Mouse (Mus musculus) intestine, postnatal 0 days (tissue): ENCODE results near the gene Ppan. TPM values are rescaled to one million over a fixed set of nuclear protein-coding genes. Genes with fewer than 3 reads are reported as not detected.

Source experiments
- ATAC-seq: fragments of 200-750 bp; cut with Nextera tagmentation; 2 replicates; pipeline ENCODE4 v1.8.0; 2017; ENCODE audit warnings: mild to moderate bottlenecking, moderate TSS enrichment, moderate library complexity
- H3K27ac ChIP-seq: fragments of 300-500 bp; sonication (generic); 2 replicates; pipeline ENCODE4 v1.5.1; 2014; ENCODE audit warnings: mild to moderate bottlenecking, low read depth, low read length, moderate library complexity
- H3K27me3 ChIP-seq: fragments of 300-500 bp; sonication (generic); replicated peaks from 2 replicates; pipeline ENCODE4 v1.6.1; 2014; ENCODE audit warnings: low read length, mixed read lengths; ENCODE audit not compliant: control insufficient read depth, insufficient read depth
- H3K36me3 ChIP-seq: fragments of 300-500 bp; sonication (generic); 2 replicates; pipeline ENCODE4 v1.6.1; 2014; ENCODE audit warnings: mild to moderate bottlenecking, moderate library complexity; ENCODE audit not compliant: control insufficient read depth, insufficient read depth
- H3K4me1 ChIP-seq: fragments of 300-500 bp; sonication (generic); replicated peaks from 2 replicates; pipeline ENCODE4 v1.6.1; 2014; ENCODE audit warnings: antibody characterized with exemption, low read length, mixed read lengths; ENCODE audit not compliant: control insufficient read depth, insufficient read depth
- H3K4me2 ChIP-seq: fragments of 300-500 bp; sonication (generic); replicated peaks from 2 replicates; pipeline ENCODE4 v1.6.1; 2014; ENCODE audit warnings: low read depth, mild to moderate bottlenecking, moderate library complexity
- H3K4me3 ChIP-seq: fragments of 300-500 bp; sonication (generic); 2 replicates; pipeline ENCODE4 v1.5.1; 2014; ENCODE audit warnings: low read depth, low read length
- H3K9ac ChIP-seq: fragments of 300-500 bp; sonication (generic); 2 replicates; pipeline ENCODE4 v1.6.1; 2014; ENCODE audit warnings: mild to moderate bottlenecking, low read depth, low read length
- H3K9me3 ChIP-seq: fragments of 300-500 bp; sonication (generic); 2 replicates; pipeline ENCODE4 v1.6.1; 2016; ENCODE audit warnings: mixed run types; ENCODE audit not compliant: control insufficient read depth
- CTCF ChIP-seq: sonication (generic); IDR thresholded peaks from 2 replicates; pipeline ENCODE4 v1.5.1; 2016; ENCODE audit warnings: low read depth, mild to moderate bottlenecking, control low read depth, antibody characterized with exemption, moderate library complexity
- WGBS: fragments of 180-500 bp; shearing (Covaris S2); extraction: QIAGEN DNeasy Blood & Tissue Kit; methylation state at CpG from one replicate; pipeline ENCODE4 v1.1.7; 2014; 5-methylcytosine and 5-hydroxymethylcytosine counted together
- polyA plus RNA-seq: library from polyadenylated mRNA; unstranded; fragments of >200 nt; fragmentation: Nextera tagmentation; extraction: Ambion mirVana; gene quantifications from 2 replicates; pipeline ENCODE4 v1.2.1, GENCODE M21; 2015

The Ppan gene
- polyA plus RNA-seq, 1 experiment from 2014 or later: 18.7 TPM

DNA sequence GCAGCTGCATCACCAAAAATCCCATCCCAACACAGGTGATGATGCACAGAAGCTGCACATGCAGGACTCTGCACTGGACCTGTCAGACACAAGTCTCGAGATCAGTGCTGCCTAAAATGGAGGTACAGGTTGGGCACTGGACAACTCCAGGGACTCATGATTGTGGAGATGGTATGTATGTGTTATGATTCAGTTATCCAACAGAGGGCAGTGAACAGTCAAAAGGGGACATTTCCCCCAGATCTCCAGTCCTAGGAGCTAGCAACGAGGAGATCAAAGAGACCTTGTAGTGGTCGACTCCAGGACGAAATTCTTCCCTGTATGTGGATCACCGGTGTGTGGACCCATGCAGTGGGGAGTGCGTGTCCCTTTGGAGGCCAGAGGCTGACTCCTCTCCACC lies 28.0 kb upstream of the Ppan start:
- H3K27me3 ChIP-seq: no peaks in the 10 kb centered on the region
- H3K9ac ChIP-seq: no peak overlapping the region
- 0 out of 2 replicates have a peak, but pooled peaks have one; percentile 8 for TF ChIP-seq CTCF
- no peak overlapping the region for H3K27ac ChIP-seq
- H3K9me3 ChIP-seq: no peaks in the 10 kb centered on the region
- no peak for ATAC-seq
- no peak overlapping the region for H3K4me3 ChIP-seq
- no peaks in the 10 kb centered on the region for H3K36me3 ChIP-seq
- H3K4me2 ChIP-seq: no peak overlapping the region
- 41% methylated on average over 6 of the region's 6 CpGs for WGBS
- no peaks in the 10 kb centered on the region for H3K4me1 ChIP-seq

DNA sequence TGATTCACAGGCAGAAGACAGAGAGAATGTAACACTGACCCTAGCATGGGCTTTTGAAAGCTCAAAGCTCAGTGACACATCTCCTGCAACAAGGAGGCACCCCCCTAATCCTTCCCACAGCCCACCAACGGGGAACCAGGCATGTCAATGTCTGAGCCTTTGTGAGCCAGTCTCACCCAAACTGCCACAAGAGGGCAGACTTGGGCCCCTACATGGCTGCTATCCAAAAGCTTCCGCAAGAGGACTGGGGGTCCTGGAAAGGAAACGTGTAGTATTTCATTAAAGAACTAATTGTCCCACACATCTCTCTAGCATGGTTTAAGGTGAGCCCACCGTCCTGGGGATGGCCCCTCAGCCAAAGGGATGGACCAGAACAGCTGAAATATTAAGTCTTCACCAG lies 26.2 kb upstream of the Ppan start:
- no peak overlapping the region for H3K27ac ChIP-seq
- no peaks in the 10 kb centered on the region for H3K36me3 ChIP-seq
- H3K9ac ChIP-seq: no peak overlapping the region
- H3K9me3 ChIP-seq: no peaks in the 10 kb centered on the region
- H3K4me1 ChIP-seq: no peaks in the 10 kb centered on the region
- H3K4me2 ChIP-seq: no peak overlapping the region
- TF ChIP-seq CTCF: peak; percentile 75
- H3K27me3 ChIP-seq: no peaks in the 10 kb centered on the region
- H3K4me3 ChIP-seq: no peak overlapping the region
- 9% methylated on average over 4 of the region's 4 CpGs for WGBS
- no peak for ATAC-seq

DNA sequence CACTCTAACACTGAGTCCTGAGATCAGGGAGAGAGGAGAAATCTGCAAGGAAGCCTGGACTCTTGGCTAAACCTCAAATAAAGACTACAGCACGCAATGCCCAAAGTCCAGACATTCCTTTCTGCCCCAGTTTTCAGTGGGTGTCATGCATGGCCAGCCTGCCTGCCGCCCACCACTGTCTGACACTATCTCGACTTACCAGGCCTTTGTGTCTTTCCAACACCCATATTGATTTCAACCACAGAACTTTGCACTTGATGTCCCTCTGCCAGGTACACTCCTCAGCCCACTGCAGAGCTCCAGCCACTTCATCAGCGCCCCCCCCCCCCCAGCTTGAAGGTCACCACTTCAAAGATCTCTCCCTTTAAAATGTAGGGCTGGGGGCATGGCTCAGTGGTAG lies 25.8 kb upstream of the Ppan start:
- no peaks in the 10 kb centered on the region for H3K27me3 ChIP-seq
- WGBS: 57% methylated on average over 4 of the region's 4 CpGs
- no peaks in the 10 kb centered on the region for H3K36me3 ChIP-seq
- H3K27ac ChIP-seq: no peak overlapping the region
- no peak overlapping the region for H3K9ac ChIP-seq
- ATAC-seq: no peak
- no peak for TF ChIP-seq CTCF
- no peak overlapping the region for H3K4me2 ChIP-seq
- no peaks in the 10 kb centered on the region for H3K4me1 ChIP-seq
- no peak overlapping the region for H3K4me3 ChIP-seq
- H3K9me3 ChIP-seq: no peaks in the 10 kb centered on the region

DNA sequence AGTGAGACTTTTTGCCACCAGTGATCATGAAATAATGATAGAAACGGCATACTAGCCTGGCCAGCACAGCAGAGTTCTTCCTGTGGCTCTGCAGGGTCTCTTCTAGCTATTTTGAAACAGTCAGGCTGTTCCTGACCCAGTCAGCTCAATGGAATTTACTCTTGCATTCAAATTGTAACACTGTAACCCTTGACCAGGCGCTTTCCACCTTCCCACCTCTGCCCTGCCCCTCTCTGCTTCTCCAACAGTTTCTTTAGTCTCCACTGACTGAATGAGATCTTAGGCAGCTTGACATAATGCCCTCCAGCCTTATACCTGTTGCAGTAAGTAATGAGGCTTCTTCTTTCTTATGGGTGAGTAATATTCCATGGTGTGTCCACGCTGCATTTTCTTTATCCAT lies 21.1 kb upstream of the Ppan start:
- WGBS: 61% methylated on average over 3 of the region's 3 CpGs
- H3K4me2 ChIP-seq: no peak overlapping the region
- H3K4me3 ChIP-seq: no peak overlapping the region
- peaks cover 6% of the 10 kb centered on the region; the same call in 1 of the 2 replicates for H3K36me3 ChIP-seq
- no peaks in the 10 kb centered on the region for H3K4me1 ChIP-seq
- no peaks in the 10 kb centered on the region for H3K9me3 ChIP-seq
- no peak for ATAC-seq
- H3K9ac ChIP-seq: no peak overlapping the region
- no peak overlapping the region for H3K27ac ChIP-seq
- TF ChIP-seq CTCF: no peak
- H3K27me3 ChIP-seq: no peaks in the 10 kb centered on the region

DNA sequence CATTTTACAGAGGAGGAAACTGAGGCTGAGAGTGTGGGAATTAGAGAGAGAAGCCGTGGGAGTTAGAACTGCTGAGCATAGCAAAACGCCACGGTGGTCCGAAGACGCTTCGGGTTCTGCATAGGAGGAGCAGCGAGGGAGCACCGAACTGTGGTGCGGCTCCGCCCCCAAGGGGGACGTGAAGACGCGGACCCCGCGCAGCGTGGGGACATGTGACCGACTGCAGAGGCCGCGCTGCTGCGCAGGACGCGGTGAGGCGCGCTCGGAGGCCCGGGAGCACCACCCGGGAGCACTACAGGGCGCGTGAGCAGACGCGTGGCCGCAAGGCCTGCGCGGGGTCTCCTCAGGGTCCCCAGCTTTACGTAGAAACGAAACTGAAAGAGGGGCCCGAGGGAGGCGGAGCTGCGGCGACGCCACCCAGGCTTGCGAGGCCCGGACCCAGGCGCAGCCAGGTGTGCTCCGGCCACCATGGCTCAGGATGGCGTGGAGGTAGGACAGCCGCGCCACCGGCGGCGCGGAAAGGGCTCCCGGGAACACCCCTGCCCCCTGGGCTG lies 19.4 kb upstream of the Ppan start, which contains the start of gene A230050P20Rik:
Gene A230050P20Rik, plus strand, starts transcription at position 195 of the 554 bp plus-strand sequence.
- Histone ChIP-seq H3K4me1 (no peaks in the 10 kb centered on the region), H3K9me3 (no peaks in the 10 kb centered on the region), H3K4me3 (peak within 1 kb of the TSS; percentile 70), H3K4me2 (peak within 1 kb of the TSS; percentile 90), H3K27me3 (no peaks in the 10 kb centered on the region), H3K9ac (peak within 1 kb of the TSS; percentile 56), H3K36me3 (peaks cover 18% of the 10 kb centered on the region), H3K27ac (no peak within 1 kb of the TSS)
- no peak for TF ChIP-seq CTCF
- 6% methylated on average over 53 of the region's 53 CpGs for WGBS
- peak; percentile 48 for ATAC-seq

DNA sequence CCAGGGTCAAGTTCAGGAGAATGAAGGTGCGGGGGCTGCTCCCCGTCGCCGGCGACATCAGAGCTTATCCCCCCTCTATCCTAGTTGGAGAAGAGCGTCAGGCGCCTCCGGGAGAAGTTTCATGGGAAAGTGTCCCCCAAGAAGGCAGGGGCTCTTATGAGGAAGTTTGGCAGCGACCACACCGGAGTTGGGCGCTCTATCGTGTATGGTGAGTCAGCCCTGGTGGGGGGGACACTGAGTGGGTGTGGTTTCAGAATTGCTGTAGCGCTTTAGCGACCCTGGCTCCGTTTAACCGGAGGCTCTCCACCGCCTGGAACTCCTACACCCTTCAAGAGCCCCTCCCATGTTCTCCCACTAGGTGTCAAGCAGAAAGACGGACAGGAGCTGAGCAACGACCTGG lies 18.7 kb upstream of the Ppan start:
- Histone ChIP-seq H3K27ac (no peak overlapping the region), H3K36me3 (peaks cover 22% of the 10 kb centered on the region), H3K9me3 (no peaks in the 10 kb centered on the region), H3K4me3 (peak overlapping the region; percentile 70), H3K4me1 (no peaks in the 10 kb centered on the region), H3K4me2 (peak overlapping the region; percentile 90), H3K9ac (peak overlapping the region; percentile 56), H3K27me3 (no peaks in the 10 kb centered on the region)
- no peak for TF ChIP-seq CTCF
- no peak for ATAC-seq
- WGBS: 6% methylated on average over 19 of the region's 19 CpGs
